17 mouse cellular contexts compared by ENCODE assay signal in genomic region chr3:108782364-108782895, GRCm38 (mm10). TPM values are rescaled to one million over a fixed set of nuclear protein-coding genes. Genes with fewer than 3 reads are reported as not detected.
DNase-seq lines count a peak whose midpoint lies in the region; ATAC-seq and TF ChIP-seq lines count a peak whose summit lies in the region.
"Had no signal": no experiment of that assay in that cellular context is flagged by ENCODE, and none has a peak within 500 bp of the region (broad histone marks: within the 10 kb centered on the region; RNA-seq: fewer than 3 reads in every experiment).

No protein-coding gene starts in this region.

- H3K27me3 ChIP-seq in limb, embryonic 14.5 days (ENCODE audit: control insufficient read depth, insufficient read depth, low read length) = no peaks in the 10 kb centered on the region
- no peaks in the 10 kb centered on the region for H3K27me3 ChIP-seq in cerebellum, adult 2 months (ENCODE audit: control insufficient read depth, insufficient read depth, low read length)
- H3K27me3 ChIP-seq: midbrain, embryonic 15.5 days; neural tube, embryonic 13.5 days had no signal

- DNase-seq in heart, adult 11 months = peak; percentile 83
- DNase-seq in heart, postnatal 25 days (ENCODE audit: low spot score) = no peak
- no peak for DNase-seq in layer of hippocampus, adult 2 months (ENCODE audit: low spot score in 2 of 2)
- DNase-seq in layer of hippocampus, postnatal 25 days (ENCODE audit: extremely low spot score in 1 of 2, low spot score in 1 of 2) = no peak
- DNase-seq in limb, embryonic 14.5 days (ENCODE audit: low spot score) = peak; percentile 36
- no peak for DNase-seq in right cerebral cortex, adult 2 months (ENCODE audit: low spot score in 2 of 2)
- no peak for DNase-seq in cerebellum, adult 2 months
- DNase-seq: adrenal gland, postnatal 14 days; cerebellum, postnatal 25 days; retina, postnatal 1 day; thymus, adult 18-20 months had no signal

- H3K27ac ChIP-seq in layer of hippocampus, adult 2 months = peak overlapping the region; percentile 91; the same call in 1 of the 2 replicates
- peak overlapping the region; percentile 71 for H3K27ac ChIP-seq in embryonic fibroblast, embryonic 13.5 days (ENCODE audit: insufficient read depth, low read length)
- peak overlapping the region; percentile 79 for H3K27ac ChIP-seq in limb, embryonic 14.5 days (replicated peaks; ENCODE audit: low read depth, low read length)
- no peak overlapping the region for H3K27ac ChIP-seq in cerebellum, adult 2 months (ENCODE audit: insufficient read depth, low read length)
- H3K27ac ChIP-seq: midbrain, embryonic 15.5 days; neural tube, embryonic 13.5 days had no signal

- H3K9me3 ChIP-seq in limb, embryonic 14.5 days (ENCODE audit: control insufficient read depth, low read length) = peaks cover 7% of the 10 kb centered on the region; the same call in 1 of the 2 replicates
- H3K9me3 ChIP-seq: midbrain, embryonic 15.5 days had no signal

- no peak overlapping the region for H3K4me2 ChIP-seq in limb, embryonic 14.5 days (replicated peaks; ENCODE audit: low read depth, low read length, severe bottlenecking)
- H3K4me2 ChIP-seq: midbrain, embryonic 15.5 days; neural tube, embryonic 13.5 days had no signal

- no peak for TF ChIP-seq POLR2A in embryonic fibroblast, embryonic 13.5 days (IDR thresholded peaks at IDR 0.05; ENCODE audit: low read depth, low read length)
- TF ChIP-seq POLR2A in limb, embryonic 14.5 days (IDR thresholded peaks at IDR 0.05; ENCODE audit: borderline replicate concordance, extremely low read depth, insufficient read depth, insufficient read length) = no peak
- no peak for TF ChIP-seq POLR2A in cerebellum, adult 2 months (IDR thresholded peaks at IDR 0.05; ENCODE audit: borderline replicate concordance, insufficient read depth, low read length)

- H3K9ac ChIP-seq in limb, embryonic 14.5 days (ENCODE audit: low read depth, low read length, severe bottlenecking) = no peak overlapping the region
- H3K9ac ChIP-seq: midbrain, embryonic 15.5 days; neural tube, embryonic 13.5 days had no signal

- WGBS in limb, embryonic 14.5 days = 34% methylated on average over 6 of the region's 6 CpGs
- WGBS in cerebellum, adult 2 months = 72% methylated on average over 6 of the region's 6 CpGs

- no peak overlapping the region for H3K4me3 ChIP-seq in layer of hippocampus, adult 2 months
- H3K4me3 ChIP-seq in embryonic fibroblast, embryonic 13.5 days (ENCODE audit: insufficient read depth, low read length) = no peak overlapping the region
- no peak overlapping the region for H3K4me3 ChIP-seq in limb, embryonic 14.5 days (replicated peaks; ENCODE audit: low read length)
- no peak overlapping the region for H3K4me3 ChIP-seq in cerebellum, adult 2 months (replicated peaks; ENCODE audit: insufficient read depth, low read depth, low read length)
- H3K4me3 ChIP-seq: midbrain, embryonic 15.5 days; neural tube, embryonic 13.5 days had no signal

- no peak for TF ChIP-seq CTCF in layer of hippocampus, adult 2 months (conservative IDR thresholded peaks at IDR 0.05)
- no peak for TF ChIP-seq CTCF in embryonic fibroblast, embryonic 13.5 days (IDR thresholded peaks at IDR 0.05; ENCODE audit: borderline replicate concordance, insufficient read depth, low read length)
- no peak for TF ChIP-seq CTCF in cerebellum, adult 2 months (IDR thresholded peaks at IDR 0.05; ENCODE audit: borderline replicate concordance, insufficient read depth, low read depth, low read length)

- ATAC-seq in limb, embryonic 14.5 days (ENCODE audit: low FRiP score, low read depth) = 0 out of 2 replicates have a peak, but pooled peaks have one; percentile 11
- ATAC-seq: midbrain, embryonic 15.5 days had no signal

- peaks cover 12% of the 10 kb centered on the region for H3K4me1 ChIP-seq in embryonic fibroblast, embryonic 13.5 days (ENCODE audit: control insufficient read depth, insufficient read depth, low read length)
- H3K4me1 ChIP-seq in limb, embryonic 14.5 days (ENCODE audit: control insufficient read depth, insufficient read depth, low read length) = peaks cover 28% of the 10 kb centered on the region
- H3K4me1 ChIP-seq in cerebellum, adult 2 months (ENCODE audit: control insufficient read depth, insufficient read depth, low read length) = no peaks in the 10 kb centered on the region

- H3K36me3 ChIP-seq in limb, embryonic 14.5 days (ENCODE audit: control insufficient read depth, insufficient read depth, low read length) = no peaks in the 10 kb centered on the region
- H3K36me3 ChIP-seq: midbrain, embryonic 15.5 days; neural tube, embryonic 13.5 days had no signal

- intact Hi-C loops in heart, postnatal 25 days (cut with DNase I) = no loop called here

RNA-seq across cellular contexts. Expression of gene Aknad1, which starts 43.0 kb away (rescaled TPM):
- not detected for total RNA-seq in heart, postnatal 25 days (2021)
- under 1 TPM in 1 of 2 experiments, not detected in 1; 0.10 TPM for total RNA-seq in layer of hippocampus, adult 2 months (2021)
- total RNA-seq in layer of hippocampus, postnatal 25 days (2021) = not detected
- polyA plus RNA-seq in embryonic fibroblast, embryonic 13.5 days (2011; ENCODE audit: insufficient read length, low read depth, missing spikeins) = 0.18 and 0.79 TPM in 2 replicates
- 3.4 and 3.6 TPM in 2 replicates for polyA plus RNA-seq in limb, embryonic 14.5 days (2012; rRNA removed)
- 2.2 TPM in 2 replicates for polyA plus RNA-seq in limb, embryonic 14.5 days (2014; fragmentation: Nextera tagmentation; extraction: Ambion mirVana)
- polyA plus RNA-seq in cerebellum, adult 2 months (2012; rRNA removed) = not detected in 2 replicates
- total RNA-seq: adrenal gland, postnatal 14 days; layer of hippocampus, adult 8-10 months; left cerebral cortex, postnatal 25 days had no signal
- polyA plus RNA-seq: forebrain, embryonic 16.5 days; midbrain, embryonic 15.5 days; neural tube, embryonic 13.5 days had no signal

RNA-seq across cellular contexts. Expression of gene Stxbp3, which starts 57.9 kb away (rescaled TPM):
- total RNA-seq in heart, postnatal 25 days (2021) = 10 to 100 TPM; 23.4 to 23.9 TPM
- total RNA-seq in layer of hippocampus, adult 2 months (2021) = 10 to 100 TPM; 25.1 to 27.8 TPM
- total RNA-seq in layer of hippocampus, postnatal 25 days (2021) = 10 to 100 TPM; 24.3 to 26.4 TPM
- 43.0 and 53.9 TPM in 2 replicates for polyA plus RNA-seq in embryonic fibroblast, embryonic 13.5 days (2011; ENCODE audit: insufficient read length, low read depth, missing spikeins)
- polyA plus RNA-seq in limb, embryonic 14.5 days (2012; rRNA removed) = 23.5 and 28.4 TPM in 2 replicates
- polyA plus RNA-seq in limb, embryonic 14.5 days (2014; fragmentation: Nextera tagmentation; extraction: Ambion mirVana) = 33.0 and 38.1 TPM in 2 replicates
- polyA plus RNA-seq in cerebellum, adult 2 months (2012; rRNA removed) = 32.2 and 32.5 TPM in 2 replicates

Comparison
In these comparisons a context has a peak if more than half of its experiments do, and no peak if none do; other contexts are left out.
1. DNase-seq: peak in heart, adult 11 months (single experiment) and limb, embryonic 14.5 days (single experiment); none in heart, postnatal 25 days (single experiment), layer of hippocampus, adult 2 months (0 of 2), layer of hippocampus, postnatal 25 days (0 of 2), right cerebral cortex, adult 2 months (0 of 2) and cerebellum, adult 2 months (0 of 2).